Mouse (Mus musculus): ENCODE measurements around the gene Unc119. TPM values are rescaled to one million over a fixed set of nuclear protein-coding genes. Genes with fewer than 3 reads are reported as not detected.

Gene Unc119
- total RNA-seq, 2 experiments from 2014 or later, result 32.5 to 35.5 TPM

DNA sequence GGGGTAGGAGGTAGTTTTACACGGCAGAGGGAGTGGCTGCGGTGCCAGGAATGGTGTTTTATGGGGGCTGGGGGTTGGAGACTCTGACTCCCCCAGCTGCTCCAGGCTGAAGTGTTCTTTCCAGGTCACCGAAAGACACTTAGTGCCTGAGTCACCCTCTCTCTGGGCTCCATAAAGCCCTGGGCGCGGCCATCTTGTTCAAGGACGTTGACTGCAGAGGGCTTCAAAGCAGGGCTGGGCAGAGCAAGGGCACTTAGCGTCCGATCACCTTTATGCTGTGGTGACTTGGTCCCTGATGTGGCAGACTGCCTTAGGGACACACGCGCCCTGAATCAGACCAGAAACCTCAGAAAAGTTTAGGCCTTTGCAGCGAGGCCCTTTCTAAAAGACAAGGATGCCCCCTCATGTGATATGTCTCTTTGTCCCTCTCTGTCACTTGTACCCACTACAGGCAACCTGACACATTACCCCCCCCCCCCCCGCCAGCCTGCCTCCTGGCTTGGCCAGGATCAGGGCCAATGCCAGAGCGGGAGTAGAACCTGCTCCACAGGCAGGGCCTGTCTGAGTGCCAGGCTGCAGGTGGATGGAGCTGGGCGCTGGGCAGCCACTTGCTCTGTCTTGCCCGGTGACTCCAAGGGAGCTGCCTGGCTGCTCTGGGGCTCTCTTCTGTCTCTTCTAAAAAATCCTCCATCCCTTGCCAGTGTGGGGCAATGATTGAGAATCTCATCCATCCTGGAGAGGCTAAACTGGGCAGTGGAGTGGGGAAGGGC is 24.4 kb downstream of the Unc119 start:
- DNase-seq (ENCODE audit: low spot score in 2 of 2), result no peak

DNA sequence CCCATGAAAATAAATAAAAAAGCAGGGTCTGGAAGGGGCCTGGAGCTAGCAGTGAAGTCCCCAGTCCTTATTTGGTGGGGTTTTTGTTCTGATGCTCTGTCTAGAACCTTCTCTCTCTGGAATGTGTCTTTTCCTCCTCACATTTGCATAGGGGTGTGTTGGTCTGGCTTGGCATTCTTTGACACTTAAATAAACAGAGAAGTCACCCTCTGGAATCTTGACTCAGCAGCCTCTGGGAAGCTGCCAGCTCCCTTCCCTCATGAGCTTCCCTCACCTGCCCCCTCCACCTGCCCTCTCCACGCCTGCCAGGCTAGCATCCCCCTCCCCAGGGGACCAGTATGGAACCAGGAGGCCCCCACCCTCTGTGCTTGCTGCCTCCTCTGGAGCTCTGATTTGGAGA is 27.1 kb downstream of the Unc119 start:
- no peak for DNase-seq (ENCODE audit: low spot score in 2 of 2)

DNA sequence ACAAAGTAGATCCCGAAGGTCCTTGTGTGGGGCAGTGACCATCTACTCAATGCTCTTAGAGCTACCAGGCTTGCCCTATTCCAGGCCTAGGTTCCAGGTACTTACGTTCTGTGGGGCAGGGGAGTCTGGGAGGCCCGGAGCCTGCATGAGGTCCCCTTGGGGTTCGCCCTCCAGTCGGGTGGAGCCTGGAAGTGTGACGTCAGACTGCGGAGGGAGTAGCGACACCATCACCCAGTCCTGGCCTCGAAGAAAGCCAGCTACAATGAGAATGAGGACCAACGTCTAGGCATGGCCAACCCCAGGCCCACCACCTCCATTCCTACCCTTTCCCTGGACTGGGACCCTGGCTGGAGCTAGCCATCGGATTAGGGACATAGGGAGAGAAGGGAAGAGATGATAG is 28.4 kb downstream of the Unc119 start:
- no peak for DNase-seq (ENCODE audit: low spot score in 2 of 2)

DNA sequence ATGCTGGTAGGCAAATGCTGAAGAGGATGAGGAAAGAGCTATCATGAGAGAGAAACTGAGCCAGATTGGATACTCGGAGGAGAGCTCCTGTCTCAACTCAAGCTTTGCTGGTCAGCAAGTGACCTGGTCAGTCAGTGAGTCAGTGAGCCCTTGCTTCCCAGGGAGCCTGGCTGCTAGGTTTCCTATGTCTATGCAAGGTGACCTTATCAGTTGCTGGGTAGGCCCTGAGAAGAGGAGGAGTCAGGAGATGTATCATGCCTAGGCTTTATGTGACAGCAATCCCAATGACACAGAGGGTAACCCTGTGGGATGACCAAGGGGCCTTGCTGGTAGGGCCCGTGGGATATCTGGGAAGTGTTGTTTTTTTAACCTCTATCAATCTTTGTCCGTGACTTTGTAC is 28.9 kb downstream of the Unc119 start:
- no peak for DNase-seq (ENCODE audit: low spot score in 2 of 2)

DNA sequence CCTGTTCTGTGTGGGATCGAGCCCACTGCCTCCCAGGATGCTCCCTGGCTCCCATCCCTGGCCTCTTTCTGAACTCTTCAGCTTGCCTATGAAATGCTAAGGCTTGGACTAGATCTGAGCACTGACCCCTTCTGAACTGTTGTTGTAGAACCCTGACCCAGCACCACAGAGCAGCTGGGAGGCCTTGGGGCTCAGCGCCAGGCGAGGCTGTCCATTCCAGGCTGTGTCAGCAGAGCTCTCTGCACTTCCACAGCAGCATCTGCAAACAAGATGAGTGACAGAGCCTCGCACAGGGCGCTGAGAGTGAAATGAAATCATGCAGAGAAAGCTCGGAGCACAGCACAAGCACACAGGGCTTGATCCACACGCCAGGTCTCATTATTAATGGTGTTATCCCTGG is 29.3 kb downstream of the Unc119 start:
- no peak for DNase-seq (ENCODE audit: low spot score in 2 of 2)

DNA sequence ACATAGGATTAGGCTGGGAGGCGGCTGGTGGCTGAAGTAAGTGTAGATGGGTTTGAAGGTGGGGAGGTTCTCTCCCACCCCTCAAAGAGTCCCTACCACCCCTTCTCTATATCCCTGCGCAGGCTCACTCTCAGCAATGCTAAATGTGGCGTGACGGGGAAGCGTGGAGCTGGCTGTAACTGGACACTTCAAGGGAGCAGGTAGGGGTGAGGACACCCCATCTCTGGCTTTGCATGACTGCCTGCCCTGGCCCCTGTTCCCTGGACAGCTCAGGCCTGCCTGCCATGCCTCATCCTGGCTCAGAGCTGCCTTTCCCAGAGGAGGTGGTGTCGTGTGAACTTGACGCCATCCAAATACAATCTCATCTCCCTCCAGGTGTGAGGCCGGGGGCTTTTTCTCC is 30.9 kb downstream of the Unc119 start:
- no peak for DNase-seq (ENCODE audit: low spot score in 2 of 2)

DNA sequence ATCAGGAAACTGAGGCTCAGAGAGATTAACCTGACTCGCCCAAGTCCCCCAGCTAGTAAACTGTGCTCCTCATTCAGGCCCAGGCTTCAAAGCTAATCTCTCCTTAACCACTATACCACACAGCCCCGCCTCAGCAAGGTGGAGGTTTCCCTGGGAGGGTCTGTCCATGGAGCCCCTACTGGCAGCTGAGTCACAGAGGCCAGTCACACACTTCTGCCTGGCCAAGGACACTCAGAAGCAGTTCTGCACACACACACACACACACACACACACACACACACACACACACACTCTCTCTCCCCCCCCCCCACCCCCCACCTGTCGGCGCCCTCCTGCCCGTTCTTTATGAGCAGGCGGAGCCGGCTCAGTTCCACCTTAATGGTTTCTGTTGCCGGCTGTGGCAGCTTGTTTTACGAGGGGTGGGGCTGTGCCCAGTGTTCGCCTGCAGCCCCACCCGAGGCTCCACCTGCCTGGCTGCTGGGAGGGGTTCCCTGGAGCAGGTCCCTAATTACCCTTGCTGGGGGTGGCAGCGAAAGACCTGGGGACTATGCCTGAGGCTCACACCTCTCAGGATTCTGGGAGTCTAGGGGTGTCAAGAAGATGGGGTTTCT is 34.4 kb downstream of the Unc119 start:
- no peak for DNase-seq (ENCODE audit: low spot score in 2 of 2)

DNA sequence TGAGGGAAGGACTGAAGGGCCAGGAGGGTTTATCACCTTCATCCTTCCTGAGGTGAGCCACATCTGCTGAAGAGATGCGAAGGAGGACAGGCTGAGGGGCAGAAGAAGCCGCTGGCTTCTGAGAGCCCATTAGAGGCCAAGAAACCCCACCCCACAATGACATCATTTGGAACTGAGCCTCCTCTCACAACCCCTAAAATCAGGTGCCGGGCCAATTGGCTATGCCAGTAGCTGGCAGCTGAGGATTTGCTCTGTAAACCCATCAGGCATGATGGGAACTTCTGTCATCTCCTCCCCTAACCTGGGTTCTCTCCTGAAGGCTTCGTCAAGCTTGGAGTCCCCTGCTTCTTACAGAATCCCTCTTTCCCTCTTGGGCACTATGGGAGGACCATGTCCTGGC is 37.1 kb downstream of the Unc119 start:
- DNase-seq (ENCODE audit: low spot score in 2 of 2), result no peak

DNA sequence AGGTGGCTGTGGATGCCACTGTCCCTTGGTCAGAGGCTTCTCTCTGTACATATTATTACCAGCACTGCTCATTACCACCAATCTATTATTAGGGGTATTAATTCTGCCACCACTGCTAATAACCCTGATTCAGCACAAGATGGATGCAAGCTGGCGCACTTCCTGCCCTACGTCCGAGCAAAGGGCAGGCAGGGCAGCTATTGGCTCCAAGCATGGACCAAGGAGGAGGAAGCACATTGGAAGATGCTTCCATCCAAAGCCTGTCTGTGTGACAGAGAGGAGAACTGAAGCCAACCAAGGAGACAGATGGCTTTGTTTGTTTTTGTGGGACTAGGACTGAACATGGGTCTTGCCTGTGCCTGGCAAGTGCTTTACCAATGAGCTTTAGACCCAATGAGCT is 37.7 kb downstream of the Unc119 start:
- DNase-seq (ENCODE audit: low spot score in 2 of 2), result no peak

DNA sequence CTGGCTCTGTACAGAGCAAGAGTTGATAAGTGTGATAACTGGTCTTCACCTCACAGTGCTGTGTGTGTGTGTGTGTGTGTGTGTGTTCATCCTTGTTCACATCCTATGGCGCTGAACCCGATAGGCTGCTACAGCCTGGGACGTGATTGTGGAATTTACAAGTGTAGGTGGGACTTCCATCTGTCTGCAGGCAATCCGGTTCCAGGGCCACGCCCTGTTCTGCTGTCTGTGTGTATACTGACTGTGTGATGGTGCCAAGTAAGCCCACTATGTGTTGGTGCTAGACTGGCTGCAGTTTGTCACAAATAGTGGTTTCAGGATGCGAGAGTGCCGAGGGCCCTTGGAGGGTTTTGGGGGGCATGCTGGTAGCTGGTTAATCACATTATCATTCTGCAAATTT is 39.0 kb downstream of the Unc119 start:
- DNase-seq (ENCODE audit: low spot score in 2 of 2), result no peak

DNA sequence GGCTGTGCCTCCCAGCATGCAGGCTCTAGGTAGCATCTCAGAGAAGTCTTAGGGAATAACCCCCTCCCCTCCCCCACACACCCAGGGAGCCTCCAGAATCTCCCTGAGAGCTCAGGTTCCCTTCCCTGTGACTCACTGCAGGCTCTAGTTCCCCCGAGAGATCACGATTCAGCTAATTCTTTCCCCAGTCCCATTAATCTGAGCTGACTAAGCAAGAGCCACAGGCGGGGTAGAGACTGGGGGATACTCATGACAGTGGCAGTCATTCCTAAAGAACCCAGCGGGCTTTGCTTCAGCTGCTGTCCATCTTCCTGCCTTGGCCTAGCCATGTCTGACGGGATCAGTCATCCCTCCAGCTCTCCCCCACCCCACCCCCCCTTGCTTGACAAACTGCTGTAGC is 39.4 kb downstream of the Unc119 start:
- DNase-seq (ENCODE audit: low spot score in 2 of 2), result no peak

DNA sequence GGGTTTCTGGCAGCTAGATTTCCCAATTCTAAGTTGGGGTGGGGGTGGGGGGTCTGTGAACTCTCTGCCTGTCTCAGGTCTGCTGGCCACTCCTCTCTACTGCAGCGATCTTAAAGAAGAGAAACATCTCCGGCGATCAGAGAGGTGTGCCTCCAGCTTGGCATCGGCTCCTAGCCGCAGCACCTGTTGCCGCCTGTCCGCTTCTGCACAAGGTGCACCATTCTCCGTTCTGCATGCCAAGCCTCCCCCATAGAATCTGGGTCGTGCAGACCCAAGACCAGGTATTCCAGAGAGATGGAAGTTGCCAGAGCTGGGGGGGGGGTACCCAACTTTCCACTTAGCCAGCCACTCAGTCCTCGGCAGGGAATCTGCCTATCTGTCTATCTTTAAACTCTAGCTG is 42.5 kb downstream of the Unc119 start:
- DNase-seq (ENCODE audit: low spot score in 2 of 2), result no peak

DNA sequence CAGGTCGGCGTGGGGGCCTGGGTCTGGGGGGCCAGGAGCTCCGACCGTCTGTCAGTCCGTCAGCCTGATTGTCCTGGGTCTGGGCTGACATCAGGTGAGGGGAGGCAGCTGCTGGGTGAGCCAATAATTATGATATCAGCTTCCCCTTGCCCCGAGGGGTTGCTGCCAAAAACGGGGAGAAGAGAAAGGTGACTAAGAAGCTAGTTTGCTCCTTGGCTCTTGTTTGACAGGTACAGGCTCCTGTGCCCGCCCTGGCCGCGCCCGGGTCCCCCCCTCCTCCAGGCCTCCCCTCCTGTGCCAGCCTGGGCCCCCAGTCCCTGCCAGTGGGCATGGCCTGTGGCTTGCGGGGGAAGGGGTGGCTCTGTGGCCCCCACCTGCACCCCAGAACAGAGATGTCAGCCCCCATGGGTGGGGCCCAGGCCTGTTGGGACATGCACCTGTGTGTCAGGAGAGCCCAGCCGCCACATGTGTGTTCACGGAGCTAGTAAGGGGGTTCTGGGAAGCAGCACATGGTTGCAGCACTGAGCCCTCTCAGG is 43.3 kb downstream of the Unc119 start, which contains the start of gene Foxn1:
Gene Foxn1, minus strand, starts transcription at position 51 of the 536 bp plus-strand sequence.
- no peak for DNase-seq (ENCODE audit: low spot score in 2 of 2)

DNA sequence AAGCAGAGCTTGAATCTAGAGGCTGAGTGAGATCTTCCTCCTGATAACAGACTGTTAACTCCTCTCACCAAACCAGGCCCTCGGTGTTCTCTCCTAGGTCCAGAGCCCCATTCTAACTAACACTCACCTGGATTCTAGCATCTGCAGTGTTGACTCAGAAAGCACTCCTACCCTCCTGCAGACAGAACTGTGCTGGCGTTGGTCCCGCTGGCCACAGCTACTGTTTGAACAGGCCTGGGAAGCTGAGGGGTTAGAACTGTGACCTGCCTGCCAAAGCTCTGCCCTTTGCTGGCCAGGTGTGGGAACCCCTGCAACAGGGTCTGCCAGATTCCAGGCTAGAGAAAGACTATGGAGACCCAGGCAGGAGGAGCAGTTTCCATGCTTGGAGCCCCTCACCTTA is 49.4 kb downstream of the Unc119 start:
- DNase-seq (ENCODE audit: low spot score in 2 of 2), result no peak

DNA sequence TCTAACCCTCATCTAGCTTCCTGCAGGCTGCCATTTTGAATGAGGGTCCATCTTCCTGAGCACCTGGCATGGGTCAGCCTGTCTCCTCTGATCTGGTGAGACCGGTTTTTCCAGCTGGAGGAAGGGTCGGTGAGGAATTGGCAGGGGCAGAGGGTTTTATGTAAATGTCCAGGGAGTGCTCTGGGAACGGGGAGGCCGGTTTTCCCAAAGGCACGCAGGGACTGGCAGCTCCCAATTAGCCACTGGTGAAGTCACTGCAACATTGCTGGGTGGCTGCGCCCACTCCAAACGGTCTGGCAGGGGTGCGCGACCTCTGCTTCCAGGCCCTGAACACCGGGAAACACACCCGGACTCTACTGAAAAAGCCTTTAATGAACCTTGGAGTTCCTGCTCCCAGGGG is 53.7 kb downstream of the Unc119 start:
- no peak for DNase-seq (ENCODE audit: low spot score in 2 of 2)

DNA sequence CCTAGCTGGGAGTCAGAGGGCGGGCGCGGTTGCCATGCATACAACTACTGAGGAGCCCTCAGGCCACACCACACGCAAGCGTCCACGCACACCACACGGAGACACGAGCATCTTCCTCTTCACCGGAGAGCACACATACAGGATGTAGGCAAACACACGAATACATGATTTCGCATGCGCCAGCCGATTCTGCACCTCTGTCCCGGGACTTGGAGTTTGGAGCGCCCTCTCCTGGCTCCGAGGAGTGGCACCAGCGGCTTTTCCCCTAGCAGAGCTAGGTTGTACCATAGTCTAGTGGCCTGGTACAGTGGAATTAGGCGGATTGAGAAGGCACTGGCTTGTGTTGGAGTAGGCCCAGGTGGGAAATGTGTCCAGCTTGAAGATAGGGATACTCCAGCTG is 54.1 kb downstream of the Unc119 start:
- peak; percentile 28 to 51 for DNase-seq (ENCODE audit: low spot score in 2 of 2)

DNA sequence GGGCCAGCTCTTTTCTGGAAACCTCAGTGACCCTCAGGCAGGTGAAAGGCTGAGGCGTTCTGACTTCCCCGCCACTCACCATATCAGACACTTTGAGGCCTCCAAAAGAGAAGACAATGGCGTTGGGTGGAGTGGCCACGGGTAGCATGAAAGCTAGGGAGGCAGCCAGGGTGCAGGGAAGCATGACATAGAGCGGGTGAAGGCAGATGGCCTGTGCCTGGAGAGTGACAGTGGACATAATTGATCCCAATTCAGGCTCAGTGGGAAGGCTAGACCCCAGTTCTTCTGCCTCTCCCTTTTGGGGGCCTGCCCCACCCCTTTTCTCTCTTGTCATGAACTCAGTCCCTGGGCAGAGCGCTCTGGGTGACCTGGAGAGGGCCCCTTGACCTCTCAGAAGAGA is 54.9 kb downstream of the Unc119 start:
- DNase-seq (ENCODE audit: low spot score in 2 of 2), result no peak

Other genes starting within 250 kb of the Unc119 start
- gene Fam222b, start 248.8 kb upstream of the Unc119 start, total RNA-seq (2021), result 10 to 100 TPM; 29.5 to 30.0 TPM
- 1 to 10 TPM; 9.7 TPM for gene Traf4, start 177.9 kb upstream of the Unc119 start, total RNA-seq (2021)
- gene Nek8, start 166.8 kb upstream of the Unc119 start, total RNA-seq (2021), result 1 to 10 TPM; 3.2 to 3.5 TPM
- gene Tlcd1, start 166.8 kb upstream of the Unc119 start, total RNA-seq (2021), result 10 to 100 TPM; 25.3 to 33.8 TPM
- gene Rpl23a, start 159.9 kb upstream of the Unc119 start, total RNA-seq (2021), result 100 to 1,000 TPM; 729 to 741 TPM
- gene Rab34, start 155.1 kb upstream of the Unc119 start, total RNA-seq (2021), result 10 to 100 TPM; 15.2 to 18.0 TPM
- 1 to 10 TPM; 5.7 to 6.3 TPM for gene Proca1, start 150.1 kb upstream of the Unc119 start, total RNA-seq (2021)
- gene Sdf2, start 97.7 kb upstream of the Unc119 start, total RNA-seq (2021), result 10 to 100 TPM; 65.2 to 68.1 TPM
- gene Supt6, start 97.5 kb upstream of the Unc119 start, total RNA-seq (2021), result 10 to 100 TPM; 93.8 to 96.5 TPM
- gene 2610507B11Rik, start 81.7 kb upstream of the Unc119 start, total RNA-seq (2021), result 100 to 1,000 TPM; 165 to 170 TPM
- 10 to 100 TPM; 18.3 to 20.0 TPM for gene BC030499, start 52.6 kb upstream of the Unc119 start, total RNA-seq (2021)
- gene Spag5, start 42.0 kb upstream of the Unc119 start, total RNA-seq (2021), result 10 to 100 TPM in 1 of 2 experiments, 1 to 10 TPM in 1; 9.8 to 11.3 TPM
- 100 to 1,000 TPM; 733 to 876 TPM for gene Aldoc, start 20.5 kb upstream of the Unc119 start, total RNA-seq (2021)
- gene Pigs, start 15.1 kb upstream of the Unc119 start, total RNA-seq (2021), result 10 to 100 TPM; 58.4 to 61.2 TPM
- not detected for gene Foxn1, start 43.1 kb downstream of the Unc119 start, total RNA-seq (2021)
- not detected for gene Slc13a2, start 78.7 kb downstream of the Unc119 start, total RNA-seq (2021)
- gene Slc46a1, start 122.2 kb downstream of the Unc119 start, total RNA-seq (2021), result 10 to 100 TPM; 10.5 to 13.8 TPM
- 10 to 100 TPM; 31.3 to 32.5 TPM for gene Sarm1, start 154.3 kb downstream of the Unc119 start, total RNA-seq (2021)
- 10 to 100 TPM; 75.1 to 84.9 TPM for gene Vtn, start 155.6 kb downstream of the Unc119 start, total RNA-seq (2021)
- gene Sebox, start 160.0 kb downstream of the Unc119 start, total RNA-seq (2021), result under 1 TPM; 0.49 to 0.93 TPM
- 10 to 100 TPM; 44.2 to 45.6 TPM for gene Tmem199, start 168.7 kb downstream of the Unc119 start, total RNA-seq (2021)
- gene Poldip2, start 168.7 kb downstream of the Unc119 start, total RNA-seq (2021), result 100 to 1,000 TPM; 106 to 118 TPM
- 10 to 100 TPM; 35.3 to 36.7 TPM for gene Tnfaip1, start 192.8 kb downstream of the Unc119 start, total RNA-seq (2021)
- 10 to 100 TPM; 81.6 to 85.9 TPM for gene Ift20, start 192.9 kb downstream of the Unc119 start, total RNA-seq (2021)
- 10 to 100 TPM; 20.5 to 24.6 TPM for gene Tmem97, start 207.3 kb downstream of the Unc119 start, total RNA-seq (2021)